Mouse (Mus musculus) frontal cortex, postnatal 14 days (tissue): Measurements from ENCODE around the gene Mbip.

Source experiments
- DNase-seq, 2 experiments: peaks; one replicate each; pipeline ENCODE4 v3.0.0; 2022; ENCODE audit warnings: low spot score in 2 of 2

Gene Mbip

DNA sequence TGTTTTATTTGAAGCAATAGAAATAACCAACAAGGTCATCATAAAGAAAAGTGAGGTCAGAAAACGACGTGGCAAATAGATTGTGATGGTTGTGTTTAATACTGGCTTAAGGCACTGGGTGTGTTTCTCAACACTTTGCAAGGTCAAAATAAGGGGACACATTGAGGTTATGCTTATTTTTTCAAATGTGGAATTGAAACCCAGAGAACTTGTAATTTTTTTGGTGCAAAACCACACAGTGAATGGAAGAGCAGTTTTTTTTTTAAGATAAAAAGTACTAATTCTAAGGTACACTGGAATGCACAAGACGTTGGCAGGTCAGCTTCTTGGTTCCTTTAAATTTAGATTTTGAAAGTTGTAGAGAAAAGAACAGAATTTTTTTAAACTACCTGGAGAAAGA is 50.5 kb downstream of the Mbip start:
- DNase-seq: no peak

DNA sequence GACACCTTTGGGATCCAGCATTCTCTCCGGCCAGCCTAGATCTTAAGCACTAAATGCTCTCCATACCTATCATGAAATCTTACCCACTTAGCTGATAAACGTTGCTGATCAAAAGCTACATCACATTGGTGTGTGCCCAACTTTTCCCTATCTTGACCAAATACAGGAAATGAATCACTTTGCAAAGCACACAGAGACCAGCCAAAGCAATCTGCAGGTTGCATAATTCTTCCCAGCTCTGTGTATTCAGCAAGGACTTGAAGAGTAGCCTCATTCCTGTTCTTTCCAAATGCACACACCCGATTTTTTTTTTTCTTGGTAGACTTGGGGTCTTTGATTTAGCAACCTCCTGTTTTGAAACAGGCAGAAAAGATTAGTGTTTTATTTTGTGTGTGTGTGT is 57.1 kb downstream of the Mbip start:
- DNase-seq: no peak

DNA sequence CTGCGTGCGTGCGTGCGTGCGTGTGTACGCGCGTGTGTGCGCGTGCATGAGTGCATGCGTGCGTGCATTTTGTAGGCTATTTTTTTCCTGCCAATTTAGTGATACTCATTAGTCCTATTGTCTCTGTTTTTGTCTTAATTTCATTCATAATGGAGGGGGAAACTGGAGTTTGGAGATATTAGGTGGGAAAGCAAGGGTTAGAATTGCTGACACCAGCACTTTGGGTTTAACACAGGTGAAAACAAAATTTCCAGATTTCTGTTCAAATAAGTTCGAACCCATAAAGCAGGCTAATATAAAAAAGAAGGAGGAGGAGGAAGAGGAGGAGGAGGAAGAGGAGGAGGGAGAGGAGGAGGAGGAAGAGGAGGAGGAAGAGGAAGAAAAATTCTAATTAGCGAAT is 58.9 kb downstream of the Mbip start:
- DNase-seq: no peak

DNA sequence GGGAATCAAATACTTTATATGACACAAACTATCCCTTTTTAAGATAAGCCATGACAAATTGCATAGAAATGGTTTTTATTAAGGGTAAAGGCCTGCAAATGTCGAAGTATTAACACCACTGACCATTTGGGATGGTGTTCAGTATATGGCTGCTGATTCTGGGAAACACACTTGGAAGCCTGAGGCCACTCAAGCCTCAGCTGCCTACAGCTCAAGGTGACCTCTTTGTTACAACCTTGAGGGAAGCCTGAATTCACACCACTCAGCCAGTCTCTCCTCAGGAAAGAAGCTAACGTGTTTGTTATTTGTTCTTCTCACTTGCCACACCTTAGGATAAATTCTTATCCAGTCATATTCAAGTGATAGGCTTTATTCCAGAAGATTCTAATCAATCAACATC is 61.5 kb downstream of the Mbip start:
- DNase-seq: no peak

DNA sequence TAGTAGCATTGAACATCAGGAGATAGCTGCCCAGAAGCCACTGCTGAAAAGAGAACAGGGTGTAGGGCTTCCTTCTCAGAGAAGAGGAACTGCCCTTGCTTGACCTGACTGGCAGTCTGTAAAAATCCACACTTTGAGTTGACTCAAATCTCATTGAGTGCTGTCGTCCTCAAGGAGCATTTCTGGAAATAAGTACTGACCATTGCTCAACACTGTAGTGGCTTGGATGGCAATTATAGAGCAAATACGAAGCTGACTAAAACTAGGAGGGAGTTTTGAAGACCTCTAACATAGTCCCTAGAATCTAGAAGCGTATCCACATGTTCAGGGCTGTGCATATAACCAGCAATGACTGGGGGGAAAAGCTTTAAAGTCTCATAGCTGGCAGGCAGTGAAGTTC is 64.0 kb downstream of the Mbip start:
- DNase-seq: no peak
